Mouse (Mus musculus): ENCODE data around the gene Supt4a. TPM values are rescaled to one million over a fixed set of nuclear protein-coding genes. Genes with fewer than 3 reads are reported as not detected.

Gene Supt4a
- 10 to 100 TPM; 31.6 to 31.7 TPM for total RNA-seq (2021)
- long read RNA-seq, experiment 1, transcript Supt4a-201 (5 exons, 706 nt) = major isoform, 47 of 53 reads
- long read RNA-seq, experiment 1, partial matches to known transcripts = 2 of 53 reads
- long read RNA-seq, experiment 1, other reads (novel, unspliced or antisense) = 3 of 53 reads
- long read RNA-seq, experiment 2, transcript Supt4a-201 (5 exons, 706 nt) = major isoform, 37 of 40 reads
- long read RNA-seq, experiment 2, partial matches to known transcripts = 0 of 40 reads
- long read RNA-seq, experiment 2, other reads (novel, unspliced or antisense) = 3 of 40 reads

GRCm38 (mm10) chr11:87737175-87737740 is at the start of gene Supt4a:
TSS of gene Supt4a (plus strand) at chr11:87737552.
- DNase-seq = peak; percentile 95

- no peak for DNase-seq
Observed at GRCm38 (mm10) chr11:87688478-87689203, 48.7 kb upstream of the Supt4a start.

GRCm38 (mm10) chr11:87689402-87689808 is 47.9 kb upstream of the Supt4a start:
- DNase-seq = no peak

GRCm38 (mm10) chr11:87690054-87690740 is 47.2 kb upstream of the Supt4a start:
- no peak for DNase-seq

GRCm38 (mm10) chr11:87697131-87697682 is 40.1 kb upstream of the Supt4a start:
- DNase-seq = no peak

GRCm38 (mm10) chr11:87698126-87698525 is 39.2 kb upstream of the Supt4a start:
- no peak for DNase-seq

- DNase-seq = no peak
Observed at GRCm38 (mm10) chr11:87701108-87701507, 36.2 kb upstream of the Supt4a start.

GRCm38 (mm10) chr11:87701877-87702620 is 35.3 kb upstream of the Supt4a start:
- DNase-seq = no peak

- no peak for DNase-seq
Observed at GRCm38 (mm10) chr11:87703654-87704053, 33.7 kb upstream of the Supt4a start.

GRCm38 (mm10) chr11:87704289-87704688 is 33.1 kb upstream of the Supt4a start:
- no peak for DNase-seq

- DNase-seq = no peak
Observed at GRCm38 (mm10) chr11:87707570-87707969, 29.8 kb upstream of the Supt4a start.

- DNase-seq = no peak
Observed at GRCm38 (mm10) chr11:87708979-87709378, 28.4 kb upstream of the Supt4a start.

GRCm38 (mm10) chr11:87709513-87710261 is 27.7 kb upstream of the Supt4a start:
- DNase-seq = no peak

GRCm38 (mm10) chr11:87710262-87710615 is 27.1 kb upstream of the Supt4a start:
- DNase-seq = no peak

- no peak for DNase-seq
Observed at GRCm38 (mm10) chr11:87712188-87712587, 25.2 kb upstream of the Supt4a start.

- DNase-seq = no peak
Observed at GRCm38 (mm10) chr11:87715999-87716398, 21.4 kb upstream of the Supt4a start.

- no peak for DNase-seq
Observed at GRCm38 (mm10) chr11:87719526-87719925, 17.8 kb upstream of the Supt4a start.

GRCm38 (mm10) chr11:87720324-87720723 is 17.0 kb upstream of the Supt4a start:
- DNase-seq = no peak

GRCm38 (mm10) chr11:87720839-87721238 is 16.5 kb upstream of the Supt4a start:
- DNase-seq = no peak

GRCm38 (mm10) chr11:87722168-87722567 is 15.2 kb upstream of the Supt4a start:
- no peak for DNase-seq

GRCm38 (mm10) chr11:87722891-87723290 is 14.5 kb upstream of the Supt4a start:
- no peak for DNase-seq

Measured in gastrocnemius, postnatal 25 days (tissue).